Mouse (Mus musculus) erythroblast, adult 5-6 weeks (primary cell): ENCODE measurements around the gene Arhgef3. TPM values are rescaled to one million over a fixed set of nuclear protein-coding genes. Genes with fewer than 3 reads are reported as not detected.

Experiments
- ATAC-seq: replicated peaks from 2 replicates; pipeline ENCODE4 v1.8.0; 2016; ENCODE audit warnings: moderate number of reproducible peaks, mild to moderate bottlenecking, moderate TSS enrichment, inconsistent platforms; ENCODE audit not compliant: poor library complexity, low FRiP score, severe bottlenecking
- total RNA-seq, 2 experiments: library from RNA; stranded (forward) in 1 of 2; stranded (reverse) in 1 of 2; fragments of 150-400 nt in 1 of 2; fragments of 200-764, 138-1000 nt in 1 of 2; gene quantifications; 2 replicates each; pipeline versions ENCODE4 v1.2.3 to v1.2.4; 2015 to 2017; ENCODE audit warnings: low replicate concordance in 2 of 2

The Arhgef3 gene
- total RNA-seq, 2 experiments from 2014 or later: 7.7 to 8.3 TPM

GRCm38 (mm10) chr14:27158133-27158532, 43.4 kb downstream of the Arhgef3 start:
- ATAC-seq: no peak

- no peak for ATAC-seq
Observed at GRCm38 (mm10) chr14:27158782-27159181, 44.1 kb downstream of the Arhgef3 start.

DNA sequence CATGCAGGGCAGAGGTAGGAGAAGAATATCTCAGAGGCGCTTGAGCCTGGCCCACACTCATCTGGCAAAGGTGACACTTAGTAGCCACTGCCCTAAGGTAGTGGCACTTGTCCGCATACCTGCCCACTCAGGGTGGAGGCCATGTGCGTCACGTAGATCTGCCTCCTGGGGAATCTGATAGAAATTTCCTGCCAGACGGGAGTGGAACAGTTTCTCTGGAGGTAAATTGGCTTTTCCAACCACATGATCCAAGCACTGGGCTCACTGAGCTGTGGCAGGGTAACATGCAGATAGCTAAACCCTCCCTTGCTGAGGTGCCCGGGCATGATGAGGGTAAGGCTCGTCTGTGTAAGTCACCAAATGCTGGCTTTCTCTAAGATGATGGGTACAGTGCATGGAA, 46.1 kb downstream of the Arhgef3 start:
- ATAC-seq: no peak

DNA sequence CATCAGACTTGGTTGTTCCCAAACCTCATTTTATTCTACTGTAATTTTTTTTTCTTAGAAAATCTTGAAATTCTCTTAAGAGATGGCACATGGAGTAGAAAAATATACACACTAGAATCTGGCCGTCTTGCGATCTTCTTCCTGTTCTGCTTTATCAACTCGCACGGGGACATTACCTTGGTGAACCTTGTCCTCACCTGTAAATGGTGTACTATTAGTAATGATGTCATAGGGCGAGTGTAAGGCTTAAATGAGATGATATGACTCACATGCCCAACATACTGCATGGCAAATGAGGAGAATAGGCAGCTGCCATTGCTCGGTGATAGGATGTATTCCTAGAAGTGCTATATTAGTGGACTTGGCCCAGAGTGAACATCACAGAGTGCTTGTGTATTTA, 49.9 kb downstream of the Arhgef3 start:
- no peak for ATAC-seq

- no peak for ATAC-seq
Observed at GRCm38 (mm10) chr14:27166751-27167150, 52.1 kb downstream of the Arhgef3 start.

DNA sequence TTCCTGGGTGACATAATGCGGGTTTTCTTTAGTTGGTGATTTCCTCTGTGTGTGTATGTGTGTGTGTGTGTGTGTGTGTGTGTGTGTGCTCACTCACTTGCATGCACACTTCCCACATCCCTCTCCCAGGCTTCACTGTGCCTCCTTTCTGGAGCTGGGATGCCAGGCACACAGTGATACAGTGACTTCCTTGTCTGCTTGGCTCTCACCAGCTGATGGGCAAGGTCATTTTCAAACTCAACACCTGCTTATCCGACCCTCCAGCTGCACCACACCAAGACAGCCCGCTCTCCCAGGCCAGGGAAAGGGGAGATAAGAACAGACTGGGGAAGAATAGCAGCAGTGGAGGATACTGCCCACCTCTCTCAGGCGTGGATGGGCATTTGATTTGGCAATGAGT, 52.5 kb downstream of the Arhgef3 start:
- ATAC-seq: no peak

DNA sequence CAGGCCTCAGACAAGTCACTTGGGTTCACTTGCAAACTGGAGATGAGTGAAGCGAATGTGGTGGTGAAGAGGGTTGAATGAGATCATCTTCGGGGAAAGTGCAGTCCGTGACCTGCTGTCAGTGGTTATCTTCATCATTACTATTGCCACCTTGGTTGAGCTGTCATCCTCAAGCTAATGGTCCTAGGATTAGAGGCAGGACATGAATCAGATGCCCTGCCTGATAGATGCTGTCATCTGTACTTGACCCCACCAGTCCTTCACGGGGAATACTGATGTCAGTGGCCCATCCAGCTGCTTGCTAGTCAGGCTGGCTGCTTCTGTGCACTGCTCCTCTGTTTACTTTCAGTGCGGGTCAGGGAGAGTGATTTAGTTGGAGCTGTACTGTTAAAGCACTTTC, 53.7 kb downstream of the Arhgef3 start:
- no peak for ATAC-seq

DNA sequence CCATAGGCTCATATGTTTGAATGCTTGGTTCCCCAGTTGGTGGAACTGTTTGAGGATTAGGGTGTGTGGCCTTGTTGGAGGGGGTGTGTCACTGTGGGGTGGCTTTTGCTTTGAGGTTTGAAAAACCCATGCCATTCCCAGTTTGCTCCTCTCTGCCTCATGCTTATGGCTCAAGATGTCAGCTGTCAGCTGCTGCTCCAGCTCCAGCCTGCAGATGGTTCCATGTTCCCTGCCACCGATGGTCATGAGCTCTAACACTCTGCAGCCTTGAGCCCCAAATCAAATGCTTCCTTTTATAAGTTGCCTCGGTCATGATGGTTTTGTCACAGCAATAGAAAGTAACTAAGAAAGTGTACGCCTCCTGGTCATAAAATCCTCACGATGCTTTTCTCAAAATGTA, 54.6 kb downstream of the Arhgef3 start:
- no peak for ATAC-seq

DNA sequence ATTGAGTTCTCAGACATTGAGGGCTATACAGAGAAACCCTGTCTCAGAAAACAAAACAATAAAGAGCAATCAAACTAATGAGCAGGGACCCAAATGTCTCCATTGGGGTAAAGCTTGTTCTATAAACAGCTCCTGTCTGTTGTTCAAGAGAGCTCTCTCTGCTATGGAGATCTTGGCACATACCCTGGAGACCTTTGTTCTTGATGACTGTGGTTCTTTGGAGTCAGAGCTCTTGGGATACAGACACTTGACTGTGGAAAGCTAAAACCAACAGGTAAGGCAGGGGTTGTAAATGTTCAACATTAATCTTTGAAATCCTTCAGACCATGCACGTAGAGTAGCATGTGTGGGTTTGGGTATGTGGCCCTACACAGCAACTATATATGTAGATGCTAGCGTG, 55.7 kb downstream of the Arhgef3 start:
- no peak for ATAC-seq

- no peak for ATAC-seq
Observed at GRCm38 (mm10) chr14:27171175-27171830, 56.6 kb downstream of the Arhgef3 start.

DNA sequence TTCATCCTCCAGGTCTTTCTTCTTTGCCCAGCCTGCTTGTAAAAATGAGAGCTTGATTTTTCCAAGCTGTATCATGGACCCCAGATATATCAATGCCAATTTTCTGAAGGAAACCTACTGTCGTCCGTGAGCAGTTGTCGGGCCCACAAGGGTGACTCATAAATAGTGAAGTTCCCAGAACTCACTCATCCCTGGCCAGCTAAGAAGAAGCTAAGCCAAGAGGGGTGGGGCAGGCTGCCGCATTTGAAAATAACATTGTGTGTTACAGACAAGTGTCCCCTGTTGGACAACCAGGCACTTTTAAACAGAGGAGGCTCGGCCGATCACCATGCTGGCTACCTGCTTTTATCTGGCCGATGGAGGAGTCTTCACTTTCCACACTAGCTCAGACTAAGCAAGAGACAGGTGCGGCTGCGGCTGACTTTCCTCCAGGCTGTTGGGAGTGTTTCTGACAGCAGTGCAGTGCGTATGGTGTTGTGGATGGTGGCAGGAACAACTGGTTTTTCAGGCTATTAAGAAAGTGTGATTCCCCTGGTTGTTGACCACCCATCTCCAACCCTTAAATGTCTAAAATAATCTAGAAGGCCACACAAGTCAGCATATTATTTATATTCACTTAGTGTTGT, 58.6 kb downstream of the Arhgef3 start:
- no peak for ATAC-seq

DNA sequence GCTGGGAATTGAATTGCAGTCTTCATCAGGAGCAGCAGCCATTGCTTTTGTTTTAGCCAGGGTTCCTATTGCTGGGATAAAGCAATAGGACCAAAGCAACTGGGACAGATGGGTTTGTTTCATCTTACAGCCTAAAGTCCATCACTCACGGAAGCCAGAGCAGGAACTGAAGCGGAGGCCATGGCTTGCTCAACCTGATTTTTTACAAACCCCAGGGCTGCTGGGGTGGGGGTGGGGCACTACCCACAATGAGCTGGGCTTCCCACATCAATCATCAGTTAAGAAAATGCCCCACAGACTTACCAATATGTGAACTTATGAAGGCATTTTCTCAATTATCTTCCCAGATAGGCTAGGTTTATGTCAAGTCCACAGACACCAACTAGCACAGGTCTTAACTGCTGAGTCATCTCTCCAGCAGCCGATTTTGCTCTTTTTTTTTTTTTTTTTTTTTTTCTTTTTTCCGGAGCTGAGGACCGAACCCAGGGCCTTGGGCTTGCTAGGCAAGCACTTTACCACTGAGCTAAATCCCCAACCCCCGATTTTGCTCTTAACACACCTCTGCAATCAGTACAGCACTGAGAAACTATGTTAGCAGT, 59.6 kb downstream of the Arhgef3 start:
- ATAC-seq: no peak

DNA sequence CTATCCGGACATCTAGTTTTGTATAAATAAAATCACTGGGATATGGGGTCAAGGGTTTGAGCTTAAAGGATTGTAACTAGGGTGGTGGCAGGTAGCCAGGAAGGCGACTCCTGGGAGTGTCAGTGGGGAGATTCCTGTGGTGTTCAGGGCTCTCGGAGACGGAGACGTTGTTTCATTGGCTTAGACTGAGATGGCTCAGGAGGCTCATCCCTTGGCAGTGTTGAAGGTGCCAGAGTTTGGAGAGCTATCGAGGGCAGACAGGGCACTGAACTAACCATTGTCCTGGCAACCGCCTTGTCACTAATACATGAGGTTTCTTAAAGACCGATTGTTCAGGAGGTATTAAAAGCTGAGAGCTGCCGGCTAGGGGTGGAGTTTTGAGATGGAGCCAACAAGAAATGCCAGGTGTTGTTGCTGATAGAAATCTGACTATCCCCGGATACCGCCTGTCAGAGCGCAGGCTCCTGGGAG, 60.2 kb downstream of the Arhgef3 start:
- no peak for ATAC-seq

GRCm38 (mm10) chr14:27175343-27175742, 60.6 kb downstream of the Arhgef3 start:
- no peak for ATAC-seq

GRCm38 (mm10) chr14:27177800-27178559, 63.3 kb downstream of the Arhgef3 start:
- ATAC-seq: no peak

DNA sequence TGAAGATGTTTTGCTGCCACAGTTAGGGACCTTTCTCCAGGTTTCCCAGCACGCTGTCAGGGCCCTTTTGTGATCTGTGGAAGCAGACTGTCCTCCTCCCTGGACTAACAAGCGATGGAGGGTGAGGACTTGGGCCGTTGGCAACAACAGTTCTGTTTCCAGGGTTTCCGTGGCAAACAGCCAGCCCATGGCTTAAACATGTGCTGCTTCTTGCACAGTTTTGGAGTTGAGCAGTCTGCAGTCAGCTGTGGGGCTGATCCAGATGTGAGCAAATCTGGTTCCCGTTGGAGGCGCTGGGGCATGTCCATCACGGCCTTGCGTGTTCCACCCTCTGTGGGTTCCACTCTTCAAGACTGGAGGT, 63.8 kb downstream of the Arhgef3 start:
- no peak for ATAC-seq

- no peak for ATAC-seq
Observed at GRCm38 (mm10) chr14:27179771-27180170, 65.1 kb downstream of the Arhgef3 start.

GRCm38 (mm10) chr14:27182059-27182458, 67.4 kb downstream of the Arhgef3 start:
- ATAC-seq: no peak

DNA sequence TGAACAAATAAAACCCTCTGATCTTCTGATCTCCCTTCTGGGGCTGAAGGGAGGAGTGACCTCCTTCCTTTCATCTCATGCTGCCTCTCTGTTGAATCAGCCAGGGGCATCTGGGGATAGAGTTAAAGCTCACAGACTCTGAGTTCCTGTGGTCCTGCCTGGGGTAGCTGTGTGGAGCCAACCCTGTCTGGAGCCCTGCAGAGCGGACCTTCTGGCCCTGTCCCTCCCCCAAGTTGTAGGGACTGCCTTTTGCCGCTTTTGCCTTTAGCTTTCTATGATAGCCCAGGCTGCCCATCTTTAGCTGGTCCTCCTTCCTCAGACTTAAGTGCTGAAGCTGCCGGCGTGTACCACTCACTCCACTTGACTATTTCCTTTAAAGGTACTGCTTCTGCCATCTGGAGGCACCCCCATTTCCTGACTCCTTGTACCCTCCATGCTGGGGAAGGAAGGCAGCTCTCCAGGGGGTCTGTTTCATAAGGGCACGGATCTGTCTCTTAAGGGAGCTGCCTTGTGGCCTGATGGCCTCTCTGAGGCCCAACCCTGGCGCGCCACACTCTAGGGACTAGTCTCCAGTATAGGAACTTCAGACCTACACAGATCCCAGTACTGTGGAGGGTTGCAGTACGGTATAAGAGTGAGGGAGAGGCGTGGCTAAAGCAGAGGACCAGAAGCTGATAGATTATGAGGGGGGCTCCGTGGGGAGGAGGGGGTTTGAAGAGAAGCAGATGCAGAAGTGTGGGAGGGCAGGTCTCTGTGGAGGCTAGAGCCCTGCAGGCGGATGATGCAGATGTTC, 68.1 kb downstream of the Arhgef3 start:
- ATAC-seq: no peak
